Mouse (Mus musculus): ENCODE measurements at regions not wholly inside any gene's neighbourhood (a gene's known extent, or its start where the extent isn't known, plus 50 kb on each side); places are given as distances from the start of the nearest gene placed in this dataset.

DNA sequence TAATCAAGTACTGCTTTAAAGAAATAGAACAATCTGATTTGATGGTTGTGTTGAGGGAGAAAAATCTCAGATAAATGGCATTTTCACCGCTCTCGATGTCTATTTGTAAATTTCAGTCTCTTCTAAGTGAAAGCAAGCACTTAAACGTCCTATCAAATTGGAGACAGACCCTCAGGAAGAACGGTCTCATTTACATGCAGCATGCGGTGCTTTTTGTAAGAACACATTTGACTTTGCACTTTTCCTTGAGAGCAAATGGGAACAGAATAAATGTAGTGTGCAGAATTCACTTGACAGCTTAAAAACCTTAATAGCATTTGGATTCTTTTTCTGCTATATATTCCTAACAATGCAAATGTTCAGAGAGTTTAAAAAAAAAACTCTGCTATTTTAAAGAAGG, 1002.0 kb downstream of the Robo1 start:
- no peak for TF ChIP-seq CTCF (IDR thresholded peaks at IDR 0.05; ENCODE audit: borderline replicate concordance, insufficient read depth, low read length)
- TF ChIP-seq POLR2A (IDR thresholded peaks at IDR 0.05; ENCODE audit: low read depth, low read length) = no peak

Data from embryonic fibroblast, embryonic 13.5 days (primary cell).